In the genomic region with DNA sequence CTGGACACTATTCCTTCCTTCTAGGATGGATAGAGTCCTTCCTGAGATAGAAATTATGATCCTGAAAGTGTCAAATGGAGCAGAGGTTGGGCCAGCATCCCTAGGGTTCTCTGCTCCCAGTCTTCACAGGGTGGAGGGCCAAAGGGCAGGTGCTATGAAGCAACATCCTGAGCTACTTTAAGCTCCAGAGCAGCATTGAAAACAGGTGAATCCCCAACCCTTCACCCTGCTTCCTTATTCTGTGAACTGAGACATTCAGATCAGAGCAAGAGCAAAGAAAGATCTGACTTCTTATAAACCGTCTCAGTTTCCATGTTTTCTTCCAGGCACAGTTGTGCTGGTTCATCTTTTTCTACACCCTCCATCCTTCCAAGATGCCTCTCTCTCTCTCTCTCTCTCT, we compare ENCODE assay signal across 21 mouse cellular contexts.
DNase-seq lines count a peak whose midpoint lies in the region; ATAC-seq lines count a peak whose summit lies in the region.
"Had no signal": no experiment of that assay in that cellular context is flagged by ENCODE, and none has a peak within 500 bp of the region (broad histone marks: within the 10 kb centered on the region; RNA-seq: fewer than 3 reads in every experiment).

No protein-coding gene starts in this region.

- peak; percentile 61 to 64 for DNase-seq in spleen, postnatal 36 days (ENCODE audit: low spot score in 2 of 2)
- no peak for DNase-seq in spleen, adult 12 weeks (ENCODE audit: low spot score)
- DNase-seq in induced T-regulatory cell, adult 2 months (ENCODE audit: low read depth), result peak; percentile 72
- DNase-seq in splenic B cell, adult 2 months (ENCODE audit: low read depth, low spot score), result peak; percentile 71
- DNase-seq in urinary bladder, postnatal 14 days (ENCODE audit: low spot score), result no peak
- no peak for DNase-seq in layer of hippocampus, adult 8-10 months (ENCODE audit: low spot score in 2 of 2)
- DNase-seq in hindbrain, embryonic 11.5 days (ENCODE audit: low spot score), result no peak
- DNase-seq: adrenal gland, postnatal 14 days; cerebellum, adult 11-12 months; cerebellum, adult 9-11 months; cerebellum, postnatal 36 days; heart, adult 18-20 months; heart, postnatal 10 days; heart, postnatal 4 days had no signal

- peak; percentile 85 for ATAC-seq in CD4-positive, CD25-positive, alpha-beta regulatory T cell, adult 4 months
- ATAC-seq in hindbrain, embryonic 11.5 days (ENCODE audit: low FRiP score), result no peak
- ATAC-seq: forebrain, embryonic 13.5 days; intestine, postnatal 0 days had no signal

- no peaks in the 10 kb centered on the region for H3K27me3 ChIP-seq in splenic B cell, adult 2 months (ENCODE audit: control insufficient read depth, insufficient read depth, low read length, poor library complexity, severe bottlenecking)
- H3K27me3 ChIP-seq in hindbrain, embryonic 11.5 days (ENCODE audit: control insufficient read depth, insufficient read depth, low read length), result no peaks in the 10 kb centered on the region
- H3K27me3 ChIP-seq: forebrain, embryonic 13.5 days had no signal

- 89% methylated on average over 1 of the region's 1 CpGs for WGBS in hindbrain, embryonic 11.5 days

- no peak overlapping the region for H3K4me3 ChIP-seq in hindbrain, embryonic 11.5 days (ENCODE audit: low read depth, low read length)
- H3K4me3 ChIP-seq: embryonic facial prominence, embryonic 13.5 days; forebrain, embryonic 13.5 days; heart, embryonic 10.5 days had no signal

- H3K36me3 ChIP-seq in splenic B cell, adult 2 months (ENCODE audit: control insufficient read depth, insufficient read depth, low read length, poor library complexity, severe bottlenecking), result no peaks in the 10 kb centered on the region
- H3K36me3 ChIP-seq in hindbrain, embryonic 11.5 days (ENCODE audit: control insufficient read depth, insufficient read depth, low read length), result no peaks in the 10 kb centered on the region
- H3K36me3 ChIP-seq: embryonic facial prominence, embryonic 13.5 days; G1E; heart, embryonic 10.5 days had no signal

- no peak overlapping the region for H3K27ac ChIP-seq in hindbrain, embryonic 11.5 days (ENCODE audit: low read depth, low read length)
- H3K27ac ChIP-seq: embryonic facial prominence, embryonic 13.5 days; forebrain, embryonic 13.5 days; heart, embryonic 10.5 days; hindbrain, embryonic 14.5 days had no signal

- no peaks in the 10 kb centered on the region for H3K4me1 ChIP-seq in hindbrain, embryonic 11.5 days (replicated peaks; ENCODE audit: control insufficient read depth, insufficient read depth, low read length)
- H3K4me1 ChIP-seq: embryonic facial prominence, embryonic 13.5 days; forebrain, embryonic 13.5 days had no signal

- no peak overlapping the region for H3K4me2 ChIP-seq in hindbrain, embryonic 11.5 days (replicated peaks; ENCODE audit: low read depth, low read length)
- H3K4me2 ChIP-seq: embryonic facial prominence, embryonic 13.5 days; forebrain, embryonic 13.5 days; hindbrain, embryonic 14.5 days had no signal

- H3K9me3 ChIP-seq in hindbrain, embryonic 11.5 days (ENCODE audit: control insufficient read depth, low read length), result no peaks in the 10 kb centered on the region
- H3K9me3 ChIP-seq: embryonic facial prominence, embryonic 13.5 days; forebrain, embryonic 13.5 days; heart, embryonic 10.5 days had no signal

- no peak overlapping the region for H3K9ac ChIP-seq in hindbrain, embryonic 11.5 days (ENCODE audit: low read depth, low read length)
- H3K9ac ChIP-seq: embryonic facial prominence, embryonic 13.5 days; forebrain, embryonic 13.5 days; hindbrain, embryonic 14.5 days had no signal

Comparison
In these comparisons a context has a peak if more than half of its experiments do, and no peak if none do; other contexts are left out.
1. DNase-seq: peak in spleen, postnatal 36 days (2 of 2), induced T-regulatory cell, adult 2 months (single experiment) and splenic B cell, adult 2 months (single experiment); none in spleen, adult 12 weeks (single experiment), urinary bladder, postnatal 14 days (single experiment), layer of hippocampus, adult 8-10 months (0 of 2) and hindbrain, embryonic 11.5 days (single experiment).